Mouse (Mus musculus) forebrain, embryonic 15.5 days (tissue): Measurements from ENCODE around the gene Vhl. TPM values are rescaled to one million over a fixed set of nuclear protein-coding genes. Genes with fewer than 3 reads are reported as not detected.
"Not testable (repeated sequence)": the region's sequence is repeated elsewhere in the genome, so short reads cannot be mapped to it uniquely, and the experiment has no call there.

Experiments
- ATAC-seq: fragments of 200-750 bp; cut with Nextera tagmentation; replicated peaks from 2 replicates; pipeline ENCODE4 v1.8.0; 2017; ENCODE audit warnings: mild to moderate bottlenecking, moderate TSS enrichment, moderate library complexity
- H3K27ac ChIP-seq: fragments of 300-500 bp; sonication (generic); replicated peaks from 2 replicates; pipeline ENCODE4 v1.5.1; 2015; ENCODE audit warnings: mild to moderate bottlenecking, inconsistent platforms
- H3K27me3 ChIP-seq: fragments of 300-500 bp; sonication (generic); 2 replicates; pipeline ENCODE4 v1.6.1; 2015; ENCODE audit warnings: inconsistent platforms
- H3K36me3 ChIP-seq: fragments of 300-500 bp; sonication (generic); 2 replicates; pipeline ENCODE4 v1.6.1; 2015; ENCODE audit warnings: mild to moderate bottlenecking, inconsistent platforms
- H3K4me1 ChIP-seq: fragments of 300-500 bp; sonication (generic); 2 replicates; pipeline ENCODE4 v1.6.1; 2015; ENCODE audit warnings: inconsistent platforms
- H3K4me2 ChIP-seq: fragments of 300-500 bp; sonication (generic); replicated peaks from 2 replicates; pipeline ENCODE4 v1.6.1; 2015; ENCODE audit warnings: mild to moderate bottlenecking, inconsistent platforms
- H3K4me3 ChIP-seq: fragments of 300-500 bp; sonication (generic); 2 replicates; pipeline ENCODE4 v1.5.1; 2015; ENCODE audit warnings: mild to moderate bottlenecking, inconsistent platforms
- H3K9ac ChIP-seq: fragments of 300-500 bp; sonication (generic); replicated peaks from 2 replicates; pipeline ENCODE4 v1.6.1; 2015; ENCODE audit warnings: mild to moderate bottlenecking, inconsistent platforms
- H3K9me3 ChIP-seq: fragments of 300-500 bp; sonication (generic); 2 replicates; pipeline ENCODE4 v1.6.1; 2016; ENCODE audit warnings: inconsistent platforms
- WGBS: fragments of 180-500 bp; shearing (Covaris S2); methylation state at CpG from one replicate; pipeline ENCODE4 v1.1.7; 2015; ENCODE audit warnings: mixed read lengths; 5-methylcytosine and 5-hydroxymethylcytosine counted together
- polyA plus RNA-seq: library from polyadenylated mRNA; unstranded; fragments of >200 nt; fragmentation: Nextera tagmentation; extraction: Ambion mirVana; gene quantifications from 2 replicates; pipeline ENCODE4 v1.2.1, GENCODE M21; 2015

The Vhl gene
- polyA plus RNA-seq, 1 experiment from 2014 or later: 83.6 TPM

- 83% methylated on average over 7 of the region's 7 CpGs for WGBS
- no peaks in the 10 kb centered on the region for H3K36me3 ChIP-seq
- no peak overlapping the region for H3K9ac ChIP-seq
- H3K9me3 ChIP-seq: no peaks in the 10 kb centered on the region
- no peak overlapping the region for H3K4me2 ChIP-seq
- no peaks in the 10 kb centered on the region for H3K27me3 ChIP-seq
- peaks cover 3% of the 10 kb centered on the region; the same call in 1 of the 2 replicates for H3K4me1 ChIP-seq
- H3K27ac ChIP-seq: no peak overlapping the region
- no peak overlapping the region for H3K4me3 ChIP-seq
- ATAC-seq: no peak
Measured at GRCm38 (mm10) chr6:113669821-113670220, 46.1 kb downstream of the Vhl start.

GRCm38 (mm10) chr6:113672029-113672428 lies 48.3 kb downstream of the Vhl start:
- ATAC-seq, H3K36me3 ChIP-seq: not testable (repeated sequence)

GRCm38 (mm10) chr6:113672989-113673388 lies 49.2 kb downstream of the Vhl start:
- no peak for ATAC-seq
- no peaks in the 10 kb centered on the region for H3K36me3 ChIP-seq
- H3K27me3 ChIP-seq: no peaks in the 10 kb centered on the region

More at GRCm38 (mm10) chr6:113672029-113672428, 48.3 kb downstream of the Vhl start:
- not testable (repeated sequence) for H3K4me1 ChIP-seq, H3K9me3 ChIP-seq, H3K27me3 ChIP-seq, H3K27ac ChIP-seq, H3K4me2 ChIP-seq, H3K4me3 ChIP-seq, H3K9ac ChIP-seq
- WGBS: 91% methylated on average over 1 of the region's 1 CpGs

GRCm38 (mm10) chr6:113675234-113675633 lies 51.5 kb downstream of the Vhl start:
- H3K36me3 ChIP-seq: no peaks in the 10 kb centered on the region
- no peaks in the 10 kb centered on the region for H3K4me1 ChIP-seq
- H3K9ac ChIP-seq: no peak overlapping the region
- H3K27me3 ChIP-seq: no peaks in the 10 kb centered on the region
- no peaks in the 10 kb centered on the region for H3K9me3 ChIP-seq
- H3K4me2 ChIP-seq: no peak overlapping the region
- no peak for ATAC-seq
- no peak overlapping the region for H3K4me3 ChIP-seq
- 89% methylated on average over 4 of the region's 4 CpGs for WGBS
- no peak overlapping the region for H3K27ac ChIP-seq

More at GRCm38 (mm10) chr6:113672989-113673388, 49.2 kb downstream of the Vhl start:
- Histone ChIP-seq H3K9me3 (no peaks in the 10 kb centered on the region), H3K9ac (no peak overlapping the region), H3K4me3 (no peak overlapping the region), H3K4me1 (peaks cover 3% of the 10 kb centered on the region; the same call in 1 of the 2 replicates), H3K4me2 (no peak overlapping the region), H3K27ac (no peak overlapping the region)
- 87% methylated on average over 6 of the region's 6 CpGs for WGBS

GRCm38 (mm10) chr6:113675991-113676390 lies 52.2 kb downstream of the Vhl start:
- H3K36me3 ChIP-seq: no peaks in the 10 kb centered on the region
- no peaks in the 10 kb centered on the region for H3K4me1 ChIP-seq
- no peaks in the 10 kb centered on the region for H3K27me3 ChIP-seq
- H3K4me2 ChIP-seq: no peak overlapping the region
- no peak overlapping the region for H3K9ac ChIP-seq
- WGBS: 91% methylated on average over 9 of the region's 9 CpGs
- no peaks in the 10 kb centered on the region for H3K9me3 ChIP-seq
- no peak for ATAC-seq
- no peak overlapping the region for H3K4me3 ChIP-seq
- no peak overlapping the region for H3K27ac ChIP-seq

DNA sequence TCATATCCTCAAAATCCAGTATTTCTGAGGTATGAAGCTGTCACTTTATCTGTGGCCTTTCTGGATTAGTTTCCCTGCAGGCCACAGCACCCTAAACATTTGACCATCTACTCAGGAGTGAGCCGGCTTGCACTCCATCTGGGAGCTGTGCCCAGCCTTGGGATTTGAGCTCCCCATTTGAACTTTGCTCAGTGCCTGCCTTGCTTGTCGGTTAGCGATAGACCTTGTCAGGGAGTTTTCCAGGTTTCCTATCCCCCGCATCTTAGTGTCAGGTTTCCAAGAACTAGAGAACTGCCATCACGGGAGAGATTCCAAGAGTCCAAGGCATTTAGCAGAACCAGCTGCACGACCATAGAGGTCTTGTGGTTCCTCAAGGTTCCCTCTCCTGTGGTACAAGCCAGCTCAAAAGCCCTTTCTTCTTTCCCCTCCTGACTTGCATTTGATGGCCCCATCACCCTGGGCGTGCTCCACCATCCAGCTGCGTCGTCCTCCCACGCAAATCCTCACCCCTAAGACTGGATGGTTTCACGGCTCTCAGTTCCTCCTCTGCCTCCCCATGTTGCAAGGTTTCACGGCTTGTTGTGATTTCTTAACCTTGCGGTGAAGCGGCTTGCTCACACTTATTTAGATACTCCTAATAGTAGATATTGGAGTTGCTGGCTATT lies 53.4 kb downstream of the Vhl start:
- Histone ChIP-seq H3K4me1 (no peaks in the 10 kb centered on the region), H3K27ac (no peak overlapping the region), H3K9me3 (no peaks in the 10 kb centered on the region), H3K36me3 (no peaks in the 10 kb centered on the region), H3K9ac (no peak overlapping the region), H3K4me2 (no peak overlapping the region), H3K4me3 (no peak overlapping the region), H3K27me3 (no peaks in the 10 kb centered on the region)
- no peak for ATAC-seq
- 82% methylated on average over 14 of the region's 14 CpGs for WGBS

DNA sequence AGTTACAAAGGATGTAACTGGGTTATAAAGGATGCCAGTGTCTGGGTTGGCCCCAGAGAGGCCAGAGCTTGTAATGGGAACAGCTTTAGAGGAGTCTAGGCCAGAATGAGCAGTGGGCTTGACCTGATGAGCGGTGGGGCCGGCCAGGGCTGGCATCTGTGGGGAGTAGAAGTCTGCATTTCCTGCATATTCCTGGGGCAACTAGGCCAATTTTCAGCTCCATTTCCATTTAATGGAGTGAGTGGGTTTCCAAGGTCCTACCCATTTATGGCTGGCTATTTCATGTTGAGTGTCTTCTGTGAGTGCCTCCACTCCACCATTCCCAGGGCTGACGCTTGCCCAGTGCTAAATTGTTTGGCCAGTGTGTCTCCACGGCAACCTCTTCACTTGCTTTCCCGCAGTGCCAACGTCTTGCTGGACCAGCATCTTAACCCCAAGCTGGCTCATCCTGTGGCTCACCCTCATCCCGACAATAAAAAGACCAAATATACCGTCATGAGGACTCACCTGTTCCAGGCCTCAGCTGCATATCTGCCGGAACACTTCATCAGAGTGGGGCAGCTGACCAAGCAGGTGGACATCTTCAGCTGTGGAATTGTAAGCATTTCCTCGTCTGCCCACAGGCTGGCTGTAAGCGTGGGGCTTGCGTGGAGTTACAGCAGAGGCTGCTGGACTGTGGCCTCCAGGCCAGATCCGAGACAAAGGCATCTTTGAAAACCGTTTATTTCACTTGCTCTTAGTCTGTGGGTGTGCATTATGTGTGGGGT lies 54.7 kb downstream of the Vhl start:
- Histone ChIP-seq H3K27me3 (no peaks in the 10 kb centered on the region), H3K4me2 (no peak overlapping the region), H3K4me1 (no peaks in the 10 kb centered on the region), H3K9ac (no peak overlapping the region), H3K27ac (no peak overlapping the region), H3K4me3 (no peak overlapping the region), H3K9me3 (no peaks in the 10 kb centered on the region), H3K36me3 (no peaks in the 10 kb centered on the region)
- WGBS: 73% methylated on average over 14 of the region's 14 CpGs
- no peak for ATAC-seq

DNA sequence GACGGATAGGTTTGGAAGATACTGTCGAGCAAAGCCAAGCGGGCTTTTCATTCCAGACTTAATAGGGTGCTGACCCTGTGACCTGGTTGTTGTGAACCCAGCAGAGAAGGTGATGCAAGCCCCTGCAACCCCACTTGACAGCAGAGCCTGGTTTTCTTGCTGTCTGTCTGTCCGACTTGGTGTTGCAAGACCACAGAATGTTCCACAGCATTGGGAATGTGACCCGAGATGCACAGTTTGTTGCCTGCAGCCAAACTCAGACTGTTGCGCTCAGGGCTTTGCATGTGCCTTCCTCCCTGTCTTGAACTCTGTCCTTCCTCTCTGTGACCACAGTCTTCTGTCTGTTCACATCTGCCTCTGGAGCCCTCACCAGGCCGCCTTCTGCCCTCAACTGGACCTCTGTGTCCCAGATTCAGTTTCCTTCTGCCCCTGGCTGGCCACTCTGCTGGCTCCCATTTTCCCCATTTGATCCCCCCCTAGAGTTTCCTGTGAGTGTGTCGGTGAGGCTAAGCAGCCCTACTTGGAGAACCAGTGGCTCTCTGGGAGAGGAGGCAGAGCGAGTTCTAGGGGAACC lies 56.3 kb downstream of the Vhl start:
- Histone ChIP-seq H3K4me3 (no peak overlapping the region), H3K27me3 (no peaks in the 10 kb centered on the region), H3K4me1 (no peaks in the 10 kb centered on the region), H3K9ac (no peak overlapping the region), H3K36me3 (no peaks in the 10 kb centered on the region), H3K27ac (no peak overlapping the region), H3K9me3 (no peaks in the 10 kb centered on the region), H3K4me2 (no peak overlapping the region)
- 81% methylated on average over 9 of the region's 9 CpGs for WGBS
- no peak for ATAC-seq

Other genes starting within 250 kb of the Vhl start
- 79.4 and 82.2 TPM in 2 replicates for gene Tada3, start 246.1 kb upstream of the Vhl start, polyA plus RNA-seq
- gene Arpc4, start 245.8 kb upstream of the Vhl start, polyA plus RNA-seq: 390 and 428 TPM in 2 replicates
- gene Ttll3, start 234.7 kb upstream of the Vhl start, polyA plus RNA-seq: 7.6 and 8.1 TPM in 2 replicates
- 14.8 and 23.3 TPM in 2 replicates for gene Rpusd3, start 204.6 kb upstream of the Vhl start, polyA plus RNA-seq
- gene Cidec, start 188.2 kb upstream of the Vhl start, polyA plus RNA-seq: not detected in 2 replicates
- 89.2 and 93.1 TPM in 2 replicates for gene Jagn1, start 181.4 kb upstream of the Vhl start, polyA plus RNA-seq
- not detected in 2 replicates for gene Il17re, start 165.5 kb upstream of the Vhl start, polyA plus RNA-seq
- 1.6 and 2.4 TPM in 2 replicates for gene Il17rc, start 152.5 kb upstream of the Vhl start, polyA plus RNA-seq
- gene Creld1, start 140.7 kb upstream of the Vhl start, polyA plus RNA-seq: 63.8 and 66.7 TPM in 2 replicates
- 5.1 and 6.0 TPM in 2 replicates for gene Prrt3, start 122.0 kb upstream of the Vhl start, polyA plus RNA-seq
- 94.9 and 103 TPM in 2 replicates for gene Emc3, start 92.3 kb upstream of the Vhl start, polyA plus RNA-seq
- 6.5 and 6.7 TPM in 2 replicates for gene Fancd2, start 92.3 kb upstream of the Vhl start, polyA plus RNA-seq
- 0.22 TPM in 1 of 2 replicates, not detected in the other for gene Fancd2os, start 23.2 kb upstream of the Vhl start, polyA plus RNA-seq
- 239 and 240 TPM in 2 replicates for gene Brk1, start 19.2 kb upstream of the Vhl start, polyA plus RNA-seq
- 1.3 and 1.5 TPM in 2 replicates for gene Irak2, start 14.5 kb downstream of the Vhl start, polyA plus RNA-seq
- gene Tatdn2, start 73.1 kb downstream of the Vhl start, polyA plus RNA-seq: 0.78 and 1.3 TPM in 2 replicates
- 0.41 and 0.59 TPM in 2 replicates for gene Ghrl, start 95.9 kb downstream of the Vhl start, polyA plus RNA-seq
- 239 and 245 TPM in 2 replicates for gene Sec13, start 116.8 kb downstream of the Vhl start, polyA plus RNA-seq